Mouse (Mus musculus) heart, embryonic 16.5 days (tissue): Measurements from ENCODE around the gene Masp1. TPM values are rescaled to one million over a fixed set of nuclear protein-coding genes. Genes with fewer than 3 reads are reported as not detected.

ENCODE experiments used
- ATAC-seq: fragments of 200-750 bp; cut with Nextera tagmentation; replicated peaks from 2 replicates; pipeline ENCODE4 v1.8.0; 2017; ENCODE audit warnings: moderate number of reproducible peaks; ENCODE audit not compliant: insufficient read depth, low FRiP score; ENCODE audit errors: extremely low read depth
- H3K27ac ChIP-seq: fragments of 300-500 bp; sonication (generic); 2 replicates; pipeline ENCODE4 v1.5.1; 2014; ENCODE audit warnings: mild to moderate bottlenecking, low read length, control low read depth, moderate library complexity
- H3K27me3 ChIP-seq: fragments of 300-500 bp; sonication (generic); 2 replicates; pipeline ENCODE4 v1.6.1; 2014; ENCODE audit warnings: low read length, mixed read lengths; ENCODE audit not compliant: control insufficient read depth, insufficient read depth
- H3K36me3 ChIP-seq: fragments of 300-500 bp; sonication (generic); 2 replicates; pipeline ENCODE4 v1.6.1; 2014; ENCODE audit not compliant: control insufficient read depth, insufficient read depth
- H3K4me1 ChIP-seq: fragments of 300-500 bp; sonication (generic); 2 replicates; pipeline ENCODE4 v1.6.1; 2014; ENCODE audit warnings: low read length, mixed read lengths; ENCODE audit not compliant: control insufficient read depth, insufficient read depth
- H3K4me2 ChIP-seq: fragments of 300-500 bp; sonication (generic); 2 replicates; pipeline ENCODE4 v1.6.1; 2014; ENCODE audit warnings: low read depth, mild to moderate bottlenecking, control low read depth, low read length
- H3K4me3 ChIP-seq: fragments of 300-500 bp; sonication (generic); 2 replicates; pipeline ENCODE4 v1.5.1; 2014; ENCODE audit warnings: mild to moderate bottlenecking, control low read depth, low read length
- H3K9ac ChIP-seq: fragments of 300-500 bp; sonication (generic); 2 replicates; pipeline ENCODE4 v1.6.1; 2014; ENCODE audit warnings: low read length, control low read depth
- H3K9me3 ChIP-seq: fragments of 300-500 bp; sonication (generic); replicated peaks from 2 replicates; pipeline ENCODE4 v1.6.1; 2016; ENCODE audit warnings: low read length; ENCODE audit not compliant: control insufficient read depth
- WGBS: fragments of 180-500 bp; shearing (Covaris S2); extraction: QIAGEN DNeasy Blood & Tissue Kit; methylation state at CpG from one replicate; pipeline ENCODE4 v1.1.7; 2014; 5-methylcytosine and 5-hydroxymethylcytosine counted together
- polyA plus RNA-seq: library from polyadenylated mRNA; unstranded; fragments of >200 nt; fragmentation: Nextera tagmentation; extraction: Ambion mirVana; gene quantifications from 2 replicates; pipeline ENCODE4 v1.2.1, GENCODE M21; 2015

Masp1 gene
- polyA plus RNA-seq, 1 experiment from 2014 or later = 13.8 TPM

GRCm38 (mm10) chr16:23542866-23543265, 22.3 kb upstream of the Masp1 start:
- Histone ChIP-seq H3K9ac (no peak overlapping the region), H3K27me3 (no peaks in the 10 kb centered on the region), H3K9me3 (no peaks in the 10 kb centered on the region), H3K36me3 (no peaks in the 10 kb centered on the region), H3K4me1 (no peaks in the 10 kb centered on the region), H3K27ac (no peak overlapping the region), H3K4me3 (no peak overlapping the region), H3K4me2 (no peak overlapping the region)
- no peak for ATAC-seq
- WGBS = 68% methylated on average over 4 of the region's 4 CpGs

GRCm38 (mm10) chr16:23541046-23541445, 20.4 kb upstream of the Masp1 start:
- Histone ChIP-seq H3K9ac (no peak overlapping the region), H3K9me3 (no peaks in the 10 kb centered on the region), H3K27ac (no peak overlapping the region), H3K4me1 (no peaks in the 10 kb centered on the region), H3K27me3 (no peaks in the 10 kb centered on the region), H3K36me3 (no peaks in the 10 kb centered on the region), H3K4me3 (no peak overlapping the region), H3K4me2 (no peak overlapping the region)
- 57% methylated on average over 4 of the region's 4 CpGs for WGBS
- ATAC-seq = no peak

GRCm38 (mm10) chr16:23533707-23534106, 13.1 kb upstream of the Masp1 start:
- Histone ChIP-seq H3K36me3 (no peaks in the 10 kb centered on the region), H3K9ac (no peak overlapping the region), H3K4me2 (no peak overlapping the region), H3K27ac (no peak overlapping the region), H3K4me3 (no peak overlapping the region), H3K4me1 (no peaks in the 10 kb centered on the region), H3K27me3 (no peaks in the 10 kb centered on the region), H3K9me3 (no peaks in the 10 kb centered on the region)
- no peak for ATAC-seq
- 70% methylated on average over 3 of the region's 3 CpGs for WGBS

GRCm38 (mm10) chr16:23529186-23529585, 8.6 kb upstream of the Masp1 start:
- no peaks in the 10 kb centered on the region for H3K27me3 ChIP-seq
- H3K9ac ChIP-seq = no peak overlapping the region
- no peak overlapping the region for H3K27ac ChIP-seq
- H3K4me1 ChIP-seq = no peaks in the 10 kb centered on the region
- H3K9me3 ChIP-seq = peaks cover 8% of the 10 kb centered on the region
- H3K4me2 ChIP-seq = no peak overlapping the region
- H3K36me3 ChIP-seq = no peaks in the 10 kb centered on the region
- 69% methylated on average over 4 of the region's 4 CpGs for WGBS
- no peak overlapping the region for H3K4me3 ChIP-seq
- ATAC-seq = no peak

- ATAC-seq = no peak
- Histone ChIP-seq H3K9me3 (peaks cover 8% of the 10 kb centered on the region), H3K27ac (no peak overlapping the region), H3K4me1 (peaks cover 35% of the 10 kb centered on the region), H3K4me3 (no peak overlapping the region), H3K9ac (no peak overlapping the region), H3K4me2 (no peak overlapping the region), H3K27me3 (no peaks in the 10 kb centered on the region; the same call in 1 of the 2 replicates), H3K36me3 (no peaks in the 10 kb centered on the region)
- 85% methylated on average over 5 of the region's 5 CpGs for WGBS
These were observed 1.5 kb upstream of the Masp1 start for GRCm38 (mm10) chr16:23522081-23522480.

GRCm38 (mm10) chr16:23521092-23521491, 477 bp upstream of the Masp1 start:
- Histone ChIP-seq H3K4me2 (peak overlapping the region; percentile 72), H3K36me3 (no peaks in the 10 kb centered on the region), H3K27me3 (no peaks in the 10 kb centered on the region; the same call in 1 of the 2 replicates), H3K4me3 (peak overlapping the region; percentile 60; the same call in 1 of the 2 replicates), H3K27ac (peak overlapping the region; percentile 87), H3K9ac (peak overlapping the region; percentile 78), H3K4me1 (peaks cover 40% of the 10 kb centered on the region), H3K9me3 (peaks cover 8% of the 10 kb centered on the region)
- WGBS = 29% methylated on average over 5 of the region's 5 CpGs
- no peak for ATAC-seq

GRCm38 (mm10) chr16:23519771-23520170, 844 bp downstream of the Masp1 start:
- peak overlapping the region; percentile 78 for H3K9ac ChIP-seq
- peak overlapping the region; percentile 72 for H3K4me2 ChIP-seq
- H3K4me3 ChIP-seq = peak overlapping the region; percentile 60
- no peaks in the 10 kb centered on the region for H3K36me3 ChIP-seq
- WGBS = 8% methylated on average over 1 of the region's 1 CpGs
- H3K27ac ChIP-seq = peak overlapping the region; percentile 87
- ATAC-seq = no peak
- no peaks in the 10 kb centered on the region; the same call in 1 of the 2 replicates for H3K27me3 ChIP-seq
- H3K9me3 ChIP-seq = no peaks in the 10 kb centered on the region
- H3K4me1 ChIP-seq = peaks cover 50% of the 10 kb centered on the region

- H3K27me3 ChIP-seq = no peaks in the 10 kb centered on the region; the same call in 1 of the 2 replicates
- peaks cover 50% of the 10 kb centered on the region for H3K4me1 ChIP-seq
- 59% methylated on average over 10 of the region's 10 CpGs for WGBS
- peak overlapping the region; percentile 72 for H3K4me2 ChIP-seq
- H3K27ac ChIP-seq = peak overlapping the region; percentile 51
- H3K9me3 ChIP-seq = no peaks in the 10 kb centered on the region
- peak overlapping the region; percentile 1; the same call in 1 of the 2 replicates for H3K9ac ChIP-seq
- peak overlapping the region; percentile 60; the same call in 1 of the 2 replicates for H3K4me3 ChIP-seq
- no peaks in the 10 kb centered on the region for H3K36me3 ChIP-seq
- ATAC-seq = no peak
These were observed 1.8 kb downstream of the Masp1 start for GRCm38 (mm10) chr16:23518567-23519369.
